Mouse (Mus musculus) brown adipose tissue, adult 24 weeks (tissue): ENCODE results near the gene Hopx. TPM values are rescaled to one million over a fixed set of nuclear protein-coding genes. Genes with fewer than 3 reads are reported as not detected.

ENCODE experiments used
- H3K27ac ChIP-seq: fragments of 200-500 bp; replicated peaks from 2 replicates; pipeline ENCODE4 v1.5.1; 2012; ENCODE audit warnings: low read depth, mild to moderate bottlenecking, low read length
- H3K4me1 ChIP-seq: fragments of 200-500 bp; 2 replicates; pipeline ENCODE4 v1.6.1; 2012; ENCODE audit warnings: low read length, mixed read lengths; ENCODE audit not compliant: control insufficient read depth, insufficient read depth, insufficient read length
- H3K4me3 ChIP-seq: fragments of 200-500 bp; 2 replicates; pipeline ENCODE4 v1.5.1; 2012; ENCODE audit warnings: low read depth, mild to moderate bottlenecking, low read length, moderate library complexity; ENCODE audit not compliant: insufficient read depth
- polyA plus RNA-seq: library from polyadenylated mRNA; stranded (reverse); fragments of >200 nt; gene quantifications from 2 replicates; pipeline ENCODE4 v1.2.4, GENCODE M21; 2012; ENCODE audit not compliant: missing spikeins, insufficient read depth, insufficient read length

The Hopx gene
- polyA plus RNA-seq, 1 experiment, result 5.0 TPM

DNA sequence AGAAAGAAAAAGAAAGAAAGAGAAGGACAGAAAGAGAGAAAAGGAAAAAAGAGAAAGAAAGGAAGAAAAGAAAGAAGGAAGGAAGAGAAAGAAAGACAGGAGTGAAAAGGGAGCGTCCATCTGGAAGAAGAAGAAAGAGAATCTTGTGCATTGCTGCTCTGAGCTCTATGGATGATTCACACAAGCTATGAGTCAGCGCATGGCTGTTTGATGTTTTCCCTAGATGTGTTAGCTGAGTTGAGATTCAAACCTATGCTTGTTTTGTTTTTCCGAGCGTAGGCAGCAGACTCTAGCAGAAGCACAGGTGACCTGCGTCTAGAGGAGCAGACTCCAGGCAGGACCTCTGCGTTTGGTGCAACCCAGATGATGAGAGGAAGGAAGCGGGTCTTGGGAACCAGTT, 32.2 kb downstream of the Hopx start:
- H3K27ac ChIP-seq, result no peak overlapping the region
- no peaks in the 10 kb centered on the region for H3K4me1 ChIP-seq
- no peak overlapping the region for H3K4me3 ChIP-seq

DNA sequence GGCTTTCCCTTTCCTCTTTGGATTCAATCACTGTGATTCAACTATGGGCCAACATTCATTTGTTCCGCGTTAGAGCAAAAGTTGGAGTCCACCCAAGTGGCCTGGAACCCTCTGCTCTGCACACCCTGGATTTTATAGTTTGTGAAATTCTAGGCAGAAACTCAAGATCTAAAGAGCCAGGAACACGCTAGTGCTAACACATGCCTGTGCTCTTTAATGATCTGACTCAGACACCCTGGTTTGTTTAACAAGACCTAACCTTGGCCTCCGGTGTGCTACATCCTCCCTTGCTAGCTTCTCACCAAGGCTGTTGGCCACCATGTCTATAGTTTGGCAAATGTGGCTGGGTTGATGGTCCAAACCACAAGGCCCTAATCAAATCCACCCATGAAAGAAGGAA, 34.2 kb downstream of the Hopx start:
- Histone ChIP-seq H3K4me1 (no peaks in the 10 kb centered on the region), H3K4me3 (no peak overlapping the region), H3K27ac (no peak overlapping the region)

DNA sequence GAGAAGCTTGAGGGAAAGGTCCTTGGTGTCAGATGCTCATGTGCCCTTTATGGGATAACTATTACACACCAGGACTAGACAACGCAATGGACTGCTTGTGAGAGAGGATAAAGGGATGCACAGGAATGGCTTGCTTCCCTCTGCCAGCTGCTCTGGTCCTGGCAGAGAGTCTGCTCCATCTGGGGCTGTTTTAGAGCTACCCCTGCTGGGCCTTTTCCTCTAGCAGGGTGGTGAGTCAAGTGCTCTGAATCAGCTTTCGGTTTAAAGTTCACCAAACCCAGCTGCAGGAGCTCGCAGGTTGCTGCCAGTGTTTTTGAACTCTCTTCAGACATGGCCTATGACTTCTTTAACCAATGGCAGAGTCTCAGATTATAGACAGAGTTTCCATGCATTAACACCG, 39.0 kb downstream of the Hopx start:
- Histone ChIP-seq H3K4me1 (no peaks in the 10 kb centered on the region), H3K27ac (no peak overlapping the region), H3K4me3 (no peak overlapping the region)

- Histone ChIP-seq H3K27ac (no peak overlapping the region), H3K4me1 (no peaks in the 10 kb centered on the region), H3K4me3 (no peak overlapping the region)
These were observed 40.0 kb downstream of the Hopx start for GRCm38 (mm10) chr5:77074914-77075313.

GRCm38 (mm10) chr5:77073794-77074193, 41.1 kb downstream of the Hopx start:
- no peaks in the 10 kb centered on the region for H3K4me1 ChIP-seq
- H3K4me3 ChIP-seq, result no peak overlapping the region
- H3K27ac ChIP-seq, result no peak overlapping the region

- Histone ChIP-seq H3K4me3 (no peak overlapping the region), H3K27ac (no peak overlapping the region), H3K4me1 (no peaks in the 10 kb centered on the region)
These were observed 43.3 kb downstream of the Hopx start for GRCm38 (mm10) chr5:77071626-77072025.

DNA sequence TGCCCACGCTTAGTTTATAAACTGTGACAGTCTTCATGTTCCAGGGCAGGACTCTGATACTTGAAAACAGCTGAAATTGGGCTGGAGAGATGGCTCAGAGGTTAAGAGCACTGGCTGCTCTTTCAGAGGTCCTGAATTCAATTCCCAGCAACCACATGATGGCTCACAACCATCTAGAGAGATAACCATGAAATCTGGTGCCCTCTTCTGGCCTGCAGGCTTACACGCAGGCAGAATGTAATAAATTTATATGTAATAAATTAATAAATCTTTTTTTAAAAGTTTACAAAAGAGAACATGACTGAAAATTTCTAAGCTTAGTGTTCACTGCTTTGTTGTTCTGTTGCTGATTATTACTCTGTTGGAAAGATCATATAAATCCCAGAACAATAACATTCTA, 43.9 kb downstream of the Hopx start:
- Histone ChIP-seq H3K4me1 (no peaks in the 10 kb centered on the region), H3K27ac (no peak overlapping the region), H3K4me3 (no peak overlapping the region)

DNA sequence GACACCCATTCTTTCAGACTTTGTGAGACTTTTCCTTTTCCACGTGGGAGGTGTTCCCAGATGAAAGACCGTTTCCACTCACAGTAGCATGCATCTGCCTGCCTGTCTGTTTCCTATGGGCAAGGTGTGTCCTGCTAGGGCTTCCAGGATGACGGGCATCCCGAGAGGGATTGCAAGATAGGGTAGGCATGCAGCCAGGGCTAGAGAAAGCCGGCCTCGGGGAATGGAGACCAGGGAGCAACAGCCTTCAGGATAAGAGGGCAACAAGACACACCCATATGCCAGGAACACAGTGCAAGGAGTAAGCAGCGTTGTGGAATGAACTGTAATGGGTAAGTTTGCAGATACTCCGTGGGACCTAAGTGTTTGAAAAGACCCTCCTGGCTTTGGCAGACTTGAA, 47.6 kb downstream of the Hopx start:
- H3K27ac ChIP-seq, result no peak overlapping the region
- no peak overlapping the region for H3K4me3 ChIP-seq
- H3K4me1 ChIP-seq, result no peaks in the 10 kb centered on the region

DNA sequence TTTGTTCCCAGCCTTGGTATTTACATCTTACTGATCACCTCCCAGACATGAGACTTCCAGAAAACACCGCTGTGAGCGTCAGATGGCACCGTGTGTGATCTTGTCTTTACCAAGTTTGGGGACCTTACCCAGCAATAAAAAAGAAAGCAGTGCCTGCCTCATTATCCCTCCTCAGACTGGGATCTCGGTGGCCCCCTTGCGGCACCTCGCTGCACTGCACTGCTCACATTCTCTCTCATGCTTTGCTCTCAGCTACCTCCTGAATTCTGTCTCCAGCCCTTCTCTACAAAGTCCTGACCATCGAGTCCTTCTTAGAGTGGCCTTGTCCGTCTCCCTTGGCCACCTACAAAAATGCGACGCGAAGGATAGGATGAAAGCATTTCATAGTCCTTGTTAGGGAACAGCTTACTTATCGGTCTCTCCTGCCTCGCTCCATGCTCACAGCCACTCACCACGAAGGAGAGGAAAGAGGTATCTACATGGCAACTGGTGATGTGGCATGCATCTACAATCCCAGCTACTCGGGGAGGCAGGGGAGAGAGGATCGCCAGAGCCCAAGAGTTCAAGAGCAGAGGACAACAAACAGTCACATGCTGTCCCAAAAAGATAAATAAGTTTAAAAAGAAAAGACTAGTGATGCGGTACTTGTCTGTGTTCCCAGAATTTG, 53.4 kb downstream of the Hopx start:
- Histone ChIP-seq H3K4me1 (no peaks in the 10 kb centered on the region), H3K27ac (no peak overlapping the region), H3K4me3 (no peak overlapping the region)

- Histone ChIP-seq H3K4me3 (no peak overlapping the region), H3K27ac (no peak overlapping the region), H3K4me1 (no peaks in the 10 kb centered on the region)
These were observed 54.6 kb downstream of the Hopx start for GRCm38 (mm10) chr5:77060363-77060762.

GRCm38 (mm10) chr5:77056881-77057440, 58.0 kb downstream of the Hopx start:
- no peak overlapping the region for H3K4me3 ChIP-seq
- H3K27ac ChIP-seq, result no peak overlapping the region
- H3K4me1 ChIP-seq, result no peaks in the 10 kb centered on the region

GRCm38 (mm10) chr5:77052616-77053015, 62.3 kb downstream of the Hopx start:
- Histone ChIP-seq H3K27ac (no peak overlapping the region), H3K4me1 (no peaks in the 10 kb centered on the region), H3K4me3 (no peak overlapping the region)

GRCm38 (mm10) chr5:77044362-77044761, 70.6 kb downstream of the Hopx start:
- no peak overlapping the region for H3K4me3 ChIP-seq
- H3K4me1 ChIP-seq, result no peaks in the 10 kb centered on the region
- no peak overlapping the region for H3K27ac ChIP-seq

DNA sequence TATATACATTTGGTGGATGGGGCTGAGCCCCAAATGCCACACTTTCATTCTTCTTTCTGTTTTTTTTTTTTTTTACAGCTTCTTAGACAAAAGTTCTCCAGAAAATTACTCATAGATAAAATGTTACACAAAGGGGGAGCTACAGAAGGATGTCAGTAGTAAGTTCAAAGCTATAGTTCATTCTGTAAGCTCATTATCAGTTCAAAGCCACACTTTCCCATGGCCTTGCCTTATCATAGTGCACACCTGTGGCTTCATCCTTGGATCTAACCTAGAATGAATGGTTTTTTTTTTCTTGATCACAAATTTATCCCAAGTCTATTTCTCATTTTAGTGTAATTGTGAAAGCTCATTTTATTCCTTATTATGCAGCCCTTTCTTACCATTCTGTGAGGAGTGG, 75.5 kb downstream of the Hopx start:
- Histone ChIP-seq H3K4me3 (no peak overlapping the region), H3K4me1 (no peaks in the 10 kb centered on the region)

DNA sequence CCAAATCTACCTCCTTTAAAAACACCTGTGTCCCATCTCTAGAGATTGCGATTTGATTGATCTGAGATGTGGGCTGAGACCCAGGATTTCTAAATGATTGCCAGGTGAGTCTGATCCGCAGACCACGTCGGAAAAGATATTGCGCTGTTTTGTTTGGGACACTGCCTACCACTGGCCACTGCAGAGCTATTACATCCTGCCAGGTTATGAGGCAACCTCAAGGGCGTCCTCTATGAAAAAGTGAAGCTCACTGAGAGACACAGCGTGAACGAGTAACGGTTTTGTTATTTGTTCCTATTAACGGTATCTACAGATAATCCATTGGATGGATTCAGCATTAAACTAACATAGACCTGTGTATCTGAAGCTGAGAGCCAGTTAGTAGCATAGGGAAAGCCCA, 76.5 kb downstream of the Hopx start:
- H3K27ac ChIP-seq, result no peak overlapping the region
- H3K4me3 ChIP-seq, result peak overlapping the region; percentile 17; the same call in 1 of the 2 replicates
- no peaks in the 10 kb centered on the region for H3K4me1 ChIP-seq

More for the DNA sequence above, 75.5 kb downstream of the Hopx start:
- H3K27ac ChIP-seq, result no peak overlapping the region
